Mouse (Mus musculus): ENCODE measurements at regions not wholly inside any gene's neighbourhood (a gene's known extent, or its start where the extent isn't known, plus 50 kb on each side); places are given as distances from the start of the nearest gene placed in this dataset.
A peak's percentile ranks its signal among the peaks of the same experiment; 100 is the strongest.

DNA sequence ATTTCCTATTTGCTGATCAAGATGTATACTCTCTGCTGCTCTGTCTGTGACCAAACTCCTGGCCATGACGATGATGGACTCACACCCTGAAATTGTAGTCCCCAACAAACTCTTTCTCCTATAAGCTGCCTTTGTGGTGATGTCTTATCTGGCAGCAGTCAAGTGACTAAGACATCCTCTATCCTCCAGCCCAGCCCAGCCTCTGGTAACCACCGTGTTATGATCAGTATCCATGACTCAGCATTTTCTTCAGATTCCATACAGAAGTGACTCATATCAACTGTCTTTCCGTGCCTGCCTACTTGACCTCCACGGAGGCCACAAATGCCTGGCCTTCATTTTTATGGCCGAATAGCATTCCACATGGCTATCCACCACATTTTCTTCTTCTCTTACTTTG is 124.5 kb upstream of the Sox2 start:
- 96% methylated on average over 5 of the region's 5 CpGs for WGBS
- Histone ChIP-seq H3K9me3 (ENCODE audit: low read length) (0 out of 2 replicates have a peak, but pooled peaks cover 5% of the 10 kb centered on the region), H3K4me3 (ENCODE audit: low read depth, low read length) (no peak overlapping the region), H3K36me3 (ENCODE audit: insufficient read depth) (no peaks in the 10 kb centered on the region), H3K27me3 (ENCODE audit: insufficient read depth, low read length) (no peaks in the 10 kb centered on the region), H3K4me2 (ENCODE audit: low read depth) (no peak overlapping the region), H3K9ac (no peak overlapping the region), H3K27ac (ENCODE audit: low read depth, low read length) (no peak overlapping the region), H3K4me1 (ENCODE audit: insufficient read depth) (no peaks in the 10 kb centered on the region)
- TF ChIP-seq CTCF (IDR thresholded peaks at IDR 0.05; ENCODE audit: low read depth) = no peak
- DNase-seq = no peak
- ATAC-seq = no peak

DNA sequence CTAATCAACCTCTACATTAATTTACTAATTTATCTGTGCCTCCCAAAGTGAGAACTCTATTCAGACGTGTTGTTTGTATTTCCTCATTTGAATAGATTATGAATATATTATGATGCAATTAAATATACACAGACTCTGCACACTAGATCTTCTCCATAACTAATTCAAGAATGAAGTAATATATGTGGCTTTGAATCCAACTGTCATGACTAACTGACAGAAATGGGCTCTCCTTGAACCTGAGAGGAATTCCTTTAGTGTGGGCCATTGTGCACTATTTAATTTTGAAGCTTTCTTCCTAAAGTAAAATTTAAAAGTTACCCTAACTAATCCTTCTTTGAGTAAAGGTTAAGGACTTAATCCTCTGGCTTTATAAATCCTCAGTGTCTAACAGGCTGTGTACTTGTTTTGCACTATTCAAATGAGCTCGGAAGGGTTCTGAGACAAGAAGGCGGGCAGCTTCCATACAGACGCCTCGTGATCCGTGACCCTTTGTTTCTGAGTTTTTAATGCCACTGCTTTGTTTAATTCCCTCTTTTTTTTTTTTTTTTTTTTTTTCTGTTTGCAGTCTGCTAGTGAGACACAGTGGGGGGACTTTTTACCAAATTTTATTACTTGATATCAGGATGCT is 128.0 kb upstream of the Sox2 start:
- DNase-seq (no peak), ATAC-seq (peak; percentile 42; the same call in 1 of the 2 replicates)
- 19% methylated on average over 6 of the region's 6 CpGs for WGBS
- TF ChIP-seq CTCF (IDR thresholded peaks at IDR 0.05; ENCODE audit: low read depth) = no peak
- no peak overlapping the region for H3K9ac ChIP-seq
- H3K9me3 ChIP-seq (ENCODE audit: low read length) = 0 out of 2 replicates have a peak, but pooled peaks cover 5% of the 10 kb centered on the region
- H3K4me3 ChIP-seq (ENCODE audit: low read depth, low read length) = no peak overlapping the region
- H3K4me1 ChIP-seq (ENCODE audit: insufficient read depth) = no peaks in the 10 kb centered on the region
- no peaks in the 10 kb centered on the region for H3K36me3 ChIP-seq (ENCODE audit: insufficient read depth)
- H3K4me2 ChIP-seq (ENCODE audit: low read depth) = no peak overlapping the region
- no peak overlapping the region for H3K27ac ChIP-seq (ENCODE audit: low read depth, low read length)
- no peaks in the 10 kb centered on the region for H3K27me3 ChIP-seq (ENCODE audit: insufficient read depth, low read length)

- ATAC-seq = peak; percentile 66
- Histone ChIP-seq H3K4me1 (ENCODE audit: insufficient read depth) (no peaks in the 10 kb centered on the region), H3K4me2 (ENCODE audit: low read depth) (no peak overlapping the region), H3K9ac (no peak overlapping the region), H3K27ac (ENCODE audit: low read depth, low read length) (no peak overlapping the region), H3K27me3 (ENCODE audit: insufficient read depth, low read length) (no peaks in the 10 kb centered on the region), H3K4me3 (ENCODE audit: low read depth, low read length) (no peak overlapping the region), H3K36me3 (ENCODE audit: insufficient read depth) (no peaks in the 10 kb centered on the region), H3K9me3 (ENCODE audit: low read length) (0 out of 2 replicates have a peak, but pooled peaks cover 5% of the 10 kb centered on the region)
- TF ChIP-seq CTCF (IDR thresholded peaks at IDR 0.05; ENCODE audit: low read depth) = no peak
- DNase-seq = peak; percentile 11
- 57% methylated on average over 14 of the region's 14 CpGs for WGBS
Measured at GRCm38 (mm10) chr3:34521357-34522053, 128.7 kb upstream of the Sox2 start.

DNA sequence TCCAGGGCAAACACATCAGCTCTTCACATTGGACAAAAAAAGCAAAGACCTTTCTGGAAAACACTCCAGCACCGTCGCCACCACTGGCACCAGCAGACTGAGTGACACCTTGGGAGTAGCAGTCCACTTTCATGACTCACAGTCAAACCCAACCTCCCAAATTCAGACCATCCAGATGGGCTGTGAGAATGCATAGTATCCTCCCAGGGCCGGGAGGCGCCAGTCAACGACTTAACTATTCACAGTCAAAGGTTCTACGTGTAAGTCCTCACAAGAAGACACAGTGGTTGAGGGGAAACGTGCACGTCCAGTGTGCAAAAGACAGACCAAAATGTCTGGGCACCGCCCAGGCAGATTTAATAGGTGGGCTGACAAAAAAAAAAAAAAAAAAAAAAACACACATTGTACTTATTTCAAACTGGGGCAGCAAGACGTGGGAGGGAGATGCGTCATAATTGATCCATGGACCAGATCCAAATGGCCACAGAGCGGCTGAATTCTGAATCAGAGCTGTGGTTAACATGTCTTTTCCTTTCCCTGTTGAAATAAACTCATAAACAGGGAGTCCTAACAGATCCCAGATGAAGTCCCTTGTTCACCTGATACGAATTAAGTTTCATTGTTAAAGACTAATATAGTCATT is 137.6 kb upstream of the Sox2 start:
- Histone ChIP-seq H3K4me1 (ENCODE audit: insufficient read depth) (no peaks in the 10 kb centered on the region), H3K4me2 (ENCODE audit: low read depth) (no peak overlapping the region), H3K9me3 (ENCODE audit: low read length) (no peaks in the 10 kb centered on the region), H3K4me3 (ENCODE audit: low read depth, low read length) (no peak overlapping the region), H3K27ac (ENCODE audit: low read depth, low read length) (no peak overlapping the region), H3K9ac (no peak overlapping the region), H3K27me3 (ENCODE audit: insufficient read depth, low read length) (no peaks in the 10 kb centered on the region), H3K36me3 (ENCODE audit: insufficient read depth) (no peaks in the 10 kb centered on the region)
- DNase-seq = no peak
- WGBS = 71% methylated on average over 13 of the region's 13 CpGs
- no peak for ATAC-seq
- TF ChIP-seq CTCF (IDR thresholded peaks at IDR 0.05; ENCODE audit: low read depth) = no peak

DNA sequence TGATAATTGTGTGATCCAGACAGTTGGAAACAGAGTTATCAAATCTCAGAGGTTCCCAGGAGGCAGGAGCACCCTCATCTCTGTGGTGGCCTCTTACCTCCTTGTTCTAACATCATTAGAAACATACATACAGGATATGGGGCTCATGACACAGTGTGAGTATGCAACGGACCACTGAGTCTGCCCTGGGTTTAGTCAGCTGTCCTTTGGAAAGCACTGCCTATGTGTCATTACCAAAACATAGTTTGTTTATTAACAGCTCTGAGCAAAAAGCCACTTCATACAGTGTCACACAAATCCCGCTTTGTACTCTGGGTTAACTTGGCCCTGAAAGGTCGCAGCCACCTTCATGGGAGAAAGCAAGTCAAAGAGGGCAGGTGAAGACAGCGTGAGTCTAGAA is 139.5 kb upstream of the Sox2 start:
- Histone ChIP-seq H3K4me2 (ENCODE audit: low read depth) (no peak overlapping the region), H3K27ac (ENCODE audit: low read depth, low read length) (no peak overlapping the region), H3K36me3 (ENCODE audit: insufficient read depth) (no peaks in the 10 kb centered on the region), H3K4me1 (ENCODE audit: insufficient read depth) (no peaks in the 10 kb centered on the region), H3K4me3 (ENCODE audit: low read depth, low read length) (no peak overlapping the region), H3K9me3 (ENCODE audit: low read length) (no peaks in the 10 kb centered on the region), H3K9ac (no peak overlapping the region), H3K27me3 (ENCODE audit: insufficient read depth, low read length) (no peaks in the 10 kb centered on the region)
- ATAC-seq (no peak), DNase-seq (no peak)
- 88% methylated on average over 4 of the region's 4 CpGs for WGBS
- TF ChIP-seq CTCF (IDR thresholded peaks at IDR 0.05; ENCODE audit: low read depth) = no peak

GRCm38 (mm10) chr3:34509160-34509559 is 141.0 kb upstream of the Sox2 start:
- peak; percentile 38 for DNase-seq
- ATAC-seq = peak; percentile 75
- Histone ChIP-seq H3K27ac (ENCODE audit: low read depth, low read length) (no peak overlapping the region), H3K9me3 (ENCODE audit: low read length) (no peaks in the 10 kb centered on the region), H3K27me3 (ENCODE audit: insufficient read depth, low read length) (no peaks in the 10 kb centered on the region), H3K4me1 (ENCODE audit: insufficient read depth) (no peaks in the 10 kb centered on the region), H3K9ac (no peak overlapping the region), H3K4me3 (ENCODE audit: low read depth, low read length) (no peak overlapping the region), H3K4me2 (ENCODE audit: low read depth) (no peak overlapping the region), H3K36me3 (ENCODE audit: insufficient read depth) (no peaks in the 10 kb centered on the region)
- TF ChIP-seq CTCF (IDR thresholded peaks at IDR 0.05; ENCODE audit: low read depth) = peak; percentile 43
- WGBS = 18% methylated on average over 5 of the region's 5 CpGs

DNA sequence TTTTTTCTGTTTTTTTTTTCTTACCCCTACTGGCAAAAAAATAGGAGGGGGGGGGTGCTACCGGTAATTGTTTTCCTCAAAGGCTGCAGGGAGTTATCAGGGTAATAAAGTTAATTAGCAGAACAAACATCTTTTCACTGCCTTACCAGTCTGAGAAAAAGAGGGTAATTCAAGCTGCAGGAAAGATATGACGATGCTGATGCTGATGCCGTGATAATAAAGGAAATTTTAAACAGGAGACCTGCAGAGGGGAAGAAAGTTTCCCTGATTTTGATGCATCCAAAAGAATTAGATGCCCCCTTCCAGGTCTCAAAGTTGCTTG is 145.7 kb upstream of the Sox2 start:
- H3K27me3 ChIP-seq (ENCODE audit: insufficient read depth, low read length) = no peaks in the 10 kb centered on the region
- H3K27ac ChIP-seq (ENCODE audit: low read depth, low read length) = no peak overlapping the region
- H3K9ac ChIP-seq = no peak overlapping the region
- no peak for TF ChIP-seq CTCF (IDR thresholded peaks at IDR 0.05; ENCODE audit: low read depth)
- H3K4me1 ChIP-seq (ENCODE audit: insufficient read depth) = no peaks in the 10 kb centered on the region
- DNase-seq (no peak), ATAC-seq (no peak)
- H3K9me3 ChIP-seq (ENCODE audit: low read length) = no peaks in the 10 kb centered on the region
- no peak overlapping the region for H3K4me2 ChIP-seq (ENCODE audit: low read depth)
- 11% methylated on average over 3 of the region's 3 CpGs for WGBS
- no peaks in the 10 kb centered on the region for H3K36me3 ChIP-seq (ENCODE audit: insufficient read depth)
- no peak overlapping the region for H3K4me3 ChIP-seq (ENCODE audit: low read depth, low read length)
